Mouse (Mus musculus) cortical plate, adult 2 months (tissue): Measurements from ENCODE around the gene Atp6v0d1. TPM values are rescaled to one million over a fixed set of nuclear protein-coding genes. Genes with fewer than 3 reads are reported as not detected.

Experiments used
- H3K27ac ChIP-seq: fragments of 200-500 bp; 2 replicates; pipeline ENCODE4 v1.5.1; 2012; ENCODE audit warnings: low read length, control low read depth, inconsistent platforms; ENCODE audit not compliant: insufficient read depth
- H3K4me1 ChIP-seq: fragments of 200-500 bp; 2 replicates; pipeline ENCODE4 v1.6.1; 2011; ENCODE audit warnings: low read length; ENCODE audit not compliant: control insufficient read depth, insufficient read depth
- H3K4me3 ChIP-seq: fragments of 200-500 bp; 2 replicates; pipeline ENCODE4 v1.5.1; 2011; ENCODE audit warnings: mild to moderate bottlenecking, low read length, control low read depth; ENCODE audit not compliant: insufficient read depth
- CTCF ChIP-seq: fragments of 200-500 bp; IDR thresholded peaks from 2 replicates; pipeline ENCODE4 v1.5.1; 2011; ENCODE audit warnings: mild to moderate bottlenecking, control low read depth, low read length; ENCODE audit not compliant: insufficient read depth; ENCODE audit errors: extremely low read depth
- POLR2A ChIP-seq: fragments of 200-500 bp; IDR thresholded peaks from 2 replicates; pipeline ENCODE4 v1.6.1; 2011; ENCODE audit warnings: mild to moderate bottlenecking, low read length, control low read depth; ENCODE audit not compliant: insufficient read depth; ENCODE audit errors: extremely low read depth
- polyA plus RNA-seq: library from polyadenylated mRNA; depleted of rRNA; stranded (reverse); fragments of >200 nt; gene quantifications from 2 replicates; pipeline ENCODE4 v1.2.3, GENCODE M21; 2012

The Atp6v0d1 gene
- polyA plus RNA-seq, 1 experiment: 359 TPM

DNA sequence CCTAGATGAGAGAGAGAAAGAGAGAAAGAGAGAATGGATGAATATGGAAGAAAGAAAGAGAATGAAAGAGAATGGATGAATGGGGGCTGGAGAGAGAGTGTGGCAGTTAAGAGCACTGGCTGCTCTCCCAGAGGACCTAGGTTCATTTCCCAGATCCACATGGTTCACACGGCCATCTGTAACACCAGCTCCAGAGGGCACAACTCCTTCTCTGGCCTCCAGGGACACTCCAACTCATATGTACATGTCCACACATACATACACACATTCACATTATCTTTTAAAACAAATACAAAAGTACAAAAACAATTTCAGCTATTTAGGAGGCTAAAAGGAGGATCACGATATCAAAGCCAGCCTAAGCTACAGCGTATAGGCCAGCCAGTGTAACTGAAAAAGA is 3.0 kb downstream of the Atp6v0d1 start:
- H3K4me1 ChIP-seq: peaks cover 7% of the 10 kb centered on the region; the same call in 1 of the 2 replicates
- H3K4me3 ChIP-seq: no peak overlapping the region
- TF ChIP-seq CTCF: no peak
- no peak for TF ChIP-seq POLR2A
- no peak overlapping the region for H3K27ac ChIP-seq

DNA sequence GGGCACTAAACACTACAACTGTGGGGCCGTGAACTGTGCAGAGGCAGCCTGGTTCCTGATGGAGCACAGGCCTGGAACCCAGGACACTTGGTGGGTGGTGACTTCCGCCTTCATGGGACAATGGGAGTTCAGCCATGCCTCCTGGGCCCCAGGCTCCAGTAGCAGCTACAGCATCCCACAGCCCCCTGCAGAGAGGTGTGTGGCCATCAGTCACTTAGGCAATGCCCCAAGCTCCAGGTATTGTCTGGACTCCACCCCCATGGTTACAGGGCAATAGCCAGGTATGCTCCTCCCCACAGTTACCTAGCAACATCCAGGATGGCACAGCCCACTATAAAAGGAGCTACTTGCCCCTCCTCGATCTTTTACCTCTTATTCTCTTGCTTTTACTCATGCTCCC is 10.6 kb downstream of the Atp6v0d1 start:
- TF ChIP-seq CTCF (no peak), POLR2A (no peak)
- H3K4me1 ChIP-seq: no peaks in the 10 kb centered on the region; the same call in 1 of the 2 replicates
- H3K27ac ChIP-seq: no peak overlapping the region
- H3K4me3 ChIP-seq: no peak overlapping the region

DNA sequence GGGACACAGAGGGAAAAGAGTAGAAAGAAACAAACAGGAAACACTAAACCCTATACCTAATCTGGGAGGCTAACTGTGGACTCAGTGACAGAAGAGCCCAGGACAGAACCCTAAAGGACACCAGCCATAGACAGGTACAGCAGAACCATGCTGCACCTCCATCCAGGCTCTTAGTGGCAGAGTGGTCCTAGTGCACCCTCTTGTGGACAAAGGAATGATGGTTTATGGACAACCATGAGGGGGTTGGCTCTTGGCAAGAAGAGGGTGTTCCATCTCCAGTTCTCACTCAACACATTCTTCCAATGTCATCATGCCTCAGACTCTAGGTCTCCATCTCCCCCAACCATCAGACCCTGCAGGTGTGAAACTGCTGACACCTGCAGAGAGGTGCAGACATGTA is 11.8 kb downstream of the Atp6v0d1 start:
- TF ChIP-seq POLR2A (no peak), CTCF (peak; percentile 93)
- Histone ChIP-seq H3K4me3 (no peak overlapping the region), H3K4me1 (no peaks in the 10 kb centered on the region; the same call in 1 of the 2 replicates), H3K27ac (no peak overlapping the region)

DNA sequence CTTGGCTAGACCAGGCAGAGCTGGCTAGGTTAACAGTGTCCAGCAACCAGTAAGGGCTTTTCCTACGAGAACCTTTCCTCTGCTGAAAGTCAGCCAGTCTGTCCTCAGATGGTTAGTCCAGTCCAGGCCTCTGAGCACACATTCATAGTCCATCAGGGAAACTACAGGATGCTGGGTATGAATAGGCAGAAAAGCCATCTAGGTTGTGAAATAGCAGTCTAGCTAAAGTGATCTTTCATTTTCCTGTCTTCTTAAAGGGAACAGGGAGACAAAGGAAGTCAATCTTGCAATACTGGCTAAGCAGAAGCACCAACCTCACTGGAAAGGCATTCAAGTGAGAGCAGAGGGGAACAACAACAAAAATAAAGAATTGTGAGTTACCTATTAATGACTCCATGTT is 13.0 kb downstream of the Atp6v0d1 start:
- TF ChIP-seq CTCF (no peak), POLR2A (no peak)
- H3K4me1 ChIP-seq: no peaks in the 10 kb centered on the region; the same call in 1 of the 2 replicates

DNA sequence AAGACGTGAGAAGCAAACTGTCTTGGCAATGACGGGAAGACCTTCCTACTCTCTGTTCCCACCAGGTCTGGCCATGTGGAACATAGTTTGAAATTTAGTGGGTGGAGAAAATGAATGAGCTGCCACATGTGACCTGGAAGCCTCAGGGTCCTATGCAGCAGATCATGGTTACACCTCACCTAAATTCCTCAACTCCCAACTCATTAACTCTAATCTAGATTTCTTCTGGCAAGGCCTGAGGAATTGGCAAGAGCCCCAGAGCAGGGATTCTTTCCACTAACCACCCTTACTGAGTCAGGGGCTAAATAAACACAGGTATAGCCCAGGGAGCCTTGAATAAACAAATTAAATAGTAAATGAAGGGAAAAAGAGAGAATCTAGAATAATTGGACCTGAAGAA is 13.8 kb downstream of the Atp6v0d1 start:
- no peak for TF ChIP-seq POLR2A
- TF ChIP-seq CTCF: no peak
- H3K4me3 ChIP-seq: no peak overlapping the region
- H3K27ac ChIP-seq: no peak overlapping the region
- peaks cover 3% of the 10 kb centered on the region; the same call in 1 of the 2 replicates for H3K4me1 ChIP-seq

More for the DNA sequence above, 13.0 kb downstream of the Atp6v0d1 start:
- no peak overlapping the region for H3K4me3 ChIP-seq
- no peak overlapping the region for H3K27ac ChIP-seq

DNA sequence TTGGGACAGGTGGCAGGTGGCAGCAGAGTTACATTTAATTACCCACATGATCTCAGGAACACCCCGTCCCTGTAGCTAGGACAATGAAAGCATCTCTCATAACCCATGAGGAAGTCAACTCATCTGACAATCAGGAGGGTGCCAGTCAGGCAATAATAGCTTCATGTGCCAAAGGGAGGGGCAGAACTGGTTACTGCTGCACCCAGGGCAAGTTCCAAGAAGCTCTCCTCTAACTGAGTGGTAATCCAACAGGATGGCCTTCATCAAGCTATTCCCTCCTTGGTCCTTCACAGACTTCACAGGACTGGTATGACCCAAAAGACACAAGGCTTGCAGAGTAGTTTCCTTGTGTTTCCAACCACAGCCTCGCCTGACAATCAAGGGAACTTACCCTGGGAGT is 15.8 kb downstream of the Atp6v0d1 start:
- no peak for TF ChIP-seq CTCF
- TF ChIP-seq POLR2A: no peak

DNA sequence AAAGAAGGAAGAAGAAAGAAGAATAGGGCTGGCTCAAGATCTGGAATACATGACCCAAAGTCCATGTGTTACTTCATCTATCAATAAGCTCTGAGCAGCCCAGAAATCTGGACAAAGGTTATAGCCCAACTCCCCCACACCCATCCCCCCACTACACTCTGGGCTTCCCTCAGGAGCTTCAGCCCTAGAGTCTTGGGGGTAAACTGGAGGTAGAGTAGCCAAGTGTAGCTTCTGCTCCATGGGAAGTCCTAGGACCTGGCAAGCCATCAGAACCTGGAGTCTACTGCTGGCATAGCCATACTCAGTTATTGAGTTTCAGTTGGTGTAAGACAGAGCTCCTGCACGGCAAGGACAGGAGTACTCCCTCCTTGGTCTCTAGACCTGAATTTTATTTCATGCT is 16.3 kb downstream of the Atp6v0d1 start:
- Histone ChIP-seq H3K4me1 (peaks cover 20% of the 10 kb centered on the region), H3K27ac (no peak overlapping the region), H3K4me3 (no peak overlapping the region)
- TF ChIP-seq CTCF: no peak
- TF ChIP-seq POLR2A: no peak

More for the DNA sequence above, 15.8 kb downstream of the Atp6v0d1 start:
- Histone ChIP-seq H3K4me3 (no peak overlapping the region), H3K4me1 (peaks cover 18% of the 10 kb centered on the region), H3K27ac (no peak overlapping the region)

DNA sequence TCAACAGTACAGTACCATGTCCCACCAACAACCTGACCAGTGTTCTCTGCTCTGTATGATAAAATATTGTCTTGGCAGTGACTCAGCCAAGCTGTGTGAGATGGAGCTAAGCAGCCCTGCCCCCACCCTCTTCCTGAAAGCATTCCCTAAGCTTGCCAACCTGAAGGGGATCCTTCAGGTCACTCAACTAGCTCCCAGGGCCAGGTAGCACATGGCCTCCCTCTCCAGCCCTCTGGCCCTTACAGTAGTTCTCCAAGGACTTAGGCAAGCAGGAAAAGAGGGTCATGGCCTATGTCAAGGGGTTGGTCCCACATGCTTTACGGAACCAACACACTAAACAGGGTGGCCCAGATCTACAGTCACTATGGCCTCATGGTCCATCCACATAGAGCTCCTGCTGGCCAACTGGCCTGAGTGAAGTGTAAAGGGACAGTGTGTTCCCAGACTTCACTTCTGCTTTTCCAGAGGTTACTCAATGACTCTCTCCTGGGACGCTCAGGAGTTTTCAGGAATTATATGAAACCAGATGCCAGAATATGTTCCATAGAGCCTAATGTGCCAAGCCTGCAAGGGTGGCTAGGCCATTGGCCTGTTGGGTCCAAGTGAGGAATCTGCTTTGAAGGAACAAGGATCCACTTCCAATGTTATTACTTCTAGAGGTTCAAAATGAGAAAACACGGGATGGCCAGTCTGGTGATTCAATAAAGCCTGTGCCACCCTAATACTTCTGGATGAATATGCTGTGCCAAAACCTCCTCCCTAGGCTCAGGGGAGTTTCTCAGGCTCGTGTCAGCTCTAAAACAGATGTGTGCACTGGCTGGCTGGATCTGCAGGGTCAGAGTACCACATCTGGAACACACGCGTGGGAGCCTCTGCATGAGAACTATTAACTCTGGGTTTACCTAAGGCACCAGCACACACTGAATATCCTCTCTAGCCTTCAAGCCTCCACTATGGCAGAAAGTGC is 19.2 kb downstream of the Atp6v0d1 start:
- Histone ChIP-seq H3K27ac (no peak overlapping the region), H3K4me3 (no peak overlapping the region), H3K4me1 (peaks cover 26% of the 10 kb centered on the region)
- TF ChIP-seq POLR2A: no peak
- no peak for TF ChIP-seq CTCF

DNA sequence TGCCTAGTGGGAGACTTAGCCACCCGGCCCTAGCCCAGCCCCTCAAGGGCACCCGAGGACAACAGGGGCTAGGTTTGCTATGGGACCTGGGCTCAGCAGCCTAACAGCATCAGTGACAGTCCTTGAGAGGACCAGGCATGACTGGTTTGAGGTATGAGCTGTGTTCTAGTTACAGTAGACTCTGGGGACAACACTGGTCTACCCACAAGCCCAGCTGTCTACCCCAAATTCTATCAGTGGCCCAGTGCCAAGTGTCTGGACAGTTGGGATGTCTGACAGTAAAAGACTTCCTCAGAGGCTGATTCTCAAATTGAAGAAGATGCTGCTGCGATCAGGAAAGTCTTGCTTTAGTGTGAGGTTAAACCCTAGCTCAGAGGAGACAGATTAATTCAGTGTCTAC is 20.6 kb downstream of the Atp6v0d1 start:
- Histone ChIP-seq H3K27ac (0 out of 2 replicates have a peak overlapping the region, but pooled peaks have one; percentile 36), H3K4me3 (no peak overlapping the region), H3K4me1 (peaks cover 28% of the 10 kb centered on the region)
- TF ChIP-seq POLR2A (no peak), CTCF (no peak)

DNA sequence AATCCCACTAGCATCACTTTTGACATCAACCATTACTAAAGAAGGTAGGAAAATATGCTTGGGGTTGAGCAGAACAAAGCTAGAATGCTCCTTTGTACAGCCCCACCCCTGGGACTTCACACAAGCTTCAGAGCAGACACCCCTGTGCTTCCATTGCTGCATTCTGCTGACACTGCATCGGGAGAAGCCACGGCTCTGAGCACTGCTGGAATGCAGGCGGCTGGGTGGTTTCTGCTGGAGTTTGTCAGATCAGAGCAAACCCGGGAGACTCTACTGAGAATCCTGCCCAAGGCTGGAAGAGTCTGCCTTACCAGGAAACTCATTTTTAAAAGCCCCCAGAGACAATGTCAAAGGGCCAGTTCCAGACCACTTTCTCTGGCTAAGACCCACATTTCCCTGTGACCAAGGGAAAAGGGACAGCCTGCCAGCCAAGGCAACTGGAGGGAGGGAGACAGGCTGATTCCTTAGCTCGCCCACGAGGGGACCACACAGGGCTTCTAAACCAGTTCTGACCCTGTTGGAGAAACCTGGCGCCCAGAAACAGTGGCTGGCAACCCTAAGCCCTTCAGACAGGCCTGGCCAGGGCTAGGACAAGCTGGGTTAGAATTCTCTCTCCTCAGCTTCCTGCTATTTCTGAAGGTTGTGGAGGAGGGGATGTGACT is 21.2 kb downstream of the Atp6v0d1 start:
- Histone ChIP-seq H3K4me3 (no peak overlapping the region), H3K27ac (no peak overlapping the region), H3K4me1 (peaks cover 28% of the 10 kb centered on the region)
- TF ChIP-seq CTCF: no peak
- TF ChIP-seq POLR2A: no peak
